Mouse (Mus musculus) thymus, adult 2 months (tissue): ENCODE measurements around the gene Cachd1.

Experiments used
- CTCF ChIP-seq: fragments of 200-500 bp; IDR thresholded peaks from 2 replicates; pipeline ENCODE4 v1.5.1; 2012; ENCODE audit warnings: mild to moderate bottlenecking, control low read depth, low read length, moderate library complexity, borderline replicate concordance; ENCODE audit not compliant: control insufficient read depth, poor library complexity, insufficient read depth; ENCODE audit errors: extremely low read depth
- POLR2A ChIP-seq: fragments of 200-500 bp; IDR thresholded peaks from 2 replicates; pipeline ENCODE4 v1.6.1; 2012; ENCODE audit warnings: mild to moderate bottlenecking, low read length, control low read depth, moderate library complexity; ENCODE audit not compliant: control insufficient read depth, poor library complexity, insufficient read depth; ENCODE audit errors: extremely low read depth

- TF ChIP-seq POLR2A (no peak), CTCF (no peak)
Observed at GRCm38 (mm10) chr4:100998906-100999305, 222.4 kb downstream of the Cachd1 start.
